Mouse (Mus musculus): ENCODE data around the gene Nrtn. TPM values are rescaled to one million over a fixed set of nuclear protein-coding genes. Genes with fewer than 3 reads are reported as not detected.

Gene Nrtn
- polyA plus RNA-seq, 1 experiment from 2014 or later = 20.6 TPM

DNA sequence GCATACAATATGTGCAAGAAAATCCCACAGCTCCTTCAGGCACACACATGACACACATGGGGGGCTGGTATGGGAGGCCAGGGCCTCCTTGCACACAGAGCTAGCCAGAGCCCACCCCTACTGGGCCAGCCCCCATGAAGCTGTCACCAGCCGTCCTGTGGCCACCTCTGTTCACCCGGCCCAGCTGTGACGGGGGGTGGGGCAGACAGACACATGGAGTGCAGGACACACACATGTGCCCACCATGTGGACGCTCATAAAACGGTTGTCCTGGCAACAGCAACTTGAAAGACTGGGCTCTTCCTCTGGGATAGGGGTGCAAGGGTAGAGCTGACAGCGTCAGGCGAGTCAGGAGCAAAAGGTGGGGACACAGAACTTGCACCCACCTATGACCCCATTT is 1.9 kb upstream of the Nrtn start:
- H3K36me3 ChIP-seq (ENCODE audit: control insufficient read depth, insufficient read depth) = no peaks in the 10 kb centered on the region
- H3K27ac ChIP-seq (ENCODE audit: low read depth, low read length) = no peak overlapping the region
- no peaks in the 10 kb centered on the region for H3K9me3 ChIP-seq (ENCODE audit: control insufficient read depth)
- H3K4me2 ChIP-seq (replicated peaks; ENCODE audit: low read depth) = no peak overlapping the region
- no peak for TF ChIP-seq CTCF (IDR thresholded peaks at IDR 0.05; ENCODE audit: low read depth)
- no peak for ATAC-seq
- H3K9ac ChIP-seq (ENCODE audit: low read depth, low read length) = no peak overlapping the region
- WGBS = 69% methylated on average over 7 of the region's 7 CpGs
- H3K4me1 ChIP-seq (replicated peaks; ENCODE audit: control insufficient read depth, insufficient read depth, low read length) = peaks cover 6% of the 10 kb centered on the region
- 0 out of 2 replicates have a peak, but pooled peaks cover 7% of the 10 kb centered on the region for H3K27me3 ChIP-seq (replicated peaks; ENCODE audit: control insufficient read depth, insufficient read depth, low read length)
- H3K4me3 ChIP-seq (ENCODE audit: low read depth, low read length) = no peak overlapping the region

DNA sequence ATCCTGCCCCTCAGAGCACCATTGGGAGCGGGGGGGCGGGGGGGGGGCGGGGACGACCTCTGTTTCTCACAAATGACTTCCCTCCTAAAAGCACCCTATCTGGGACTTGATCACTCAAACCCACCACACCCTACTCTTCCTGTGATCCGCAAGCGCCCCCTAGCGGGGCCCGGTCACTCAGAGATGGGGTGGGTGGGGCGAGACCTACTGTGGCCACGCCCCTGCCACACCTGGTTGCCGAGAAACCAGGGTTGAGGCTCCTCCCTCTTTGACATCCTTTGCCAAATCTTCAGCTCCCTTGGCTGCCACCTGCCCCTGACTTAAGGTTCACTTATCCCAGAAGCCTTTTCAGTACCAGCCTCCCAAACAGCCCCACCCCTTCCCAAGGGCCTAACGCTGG is 802 bp upstream of the Nrtn start:
- H3K4me2 ChIP-seq (replicated peaks; ENCODE audit: low read depth) = peak overlapping the region; percentile 98
- H3K27me3 ChIP-seq (replicated peaks; ENCODE audit: control insufficient read depth, insufficient read depth, low read length) = 0 out of 2 replicates have a peak, but pooled peaks cover 8% of the 10 kb centered on the region
- no peaks in the 10 kb centered on the region for H3K36me3 ChIP-seq (ENCODE audit: control insufficient read depth, insufficient read depth)
- no peaks in the 10 kb centered on the region for H3K9me3 ChIP-seq (ENCODE audit: control insufficient read depth)
- 6% methylated on average over 12 of the region's 12 CpGs for WGBS
- H3K27ac ChIP-seq (ENCODE audit: low read depth, low read length) = no peak overlapping the region
- no peak overlapping the region for H3K9ac ChIP-seq (ENCODE audit: low read depth, low read length)
- H3K4me1 ChIP-seq (replicated peaks; ENCODE audit: control insufficient read depth, insufficient read depth, low read length) = peaks cover 6% of the 10 kb centered on the region
- peak; percentile 29; the same call in 1 of the 2 replicates for ATAC-seq
- no peak overlapping the region for H3K4me3 ChIP-seq (ENCODE audit: low read depth, low read length)
- peak; percentile 77 for TF ChIP-seq CTCF (IDR thresholded peaks at IDR 0.05; ENCODE audit: low read depth)

GRCm38 (mm10) chr17:56756703-56757399 is 479 bp downstream of the Nrtn start:
- Histone ChIP-seq H3K4me3 (ENCODE audit: low read depth, low read length) (peak overlapping the region; percentile 49), H3K4me1 (replicated peaks; ENCODE audit: control insufficient read depth, insufficient read depth, low read length) (peaks cover 6% of the 10 kb centered on the region), H3K36me3 (ENCODE audit: control insufficient read depth, insufficient read depth) (no peaks in the 10 kb centered on the region; the same call in 1 of the 2 replicates), H3K9me3 (ENCODE audit: control insufficient read depth) (no peaks in the 10 kb centered on the region), H3K27me3 (replicated peaks; ENCODE audit: control insufficient read depth, insufficient read depth, low read length) (peaks cover 8% of the 10 kb centered on the region; the same call in 1 of the 2 replicates), H3K4me2 (replicated peaks; ENCODE audit: low read depth) (peak overlapping the region; percentile 98), H3K9ac (ENCODE audit: low read depth, low read length) (peak overlapping the region; percentile 41), H3K27ac (ENCODE audit: low read depth, low read length) (no peak overlapping the region)
- under 1% methylated on average over 51 of the region's 51 CpGs for WGBS
- TF ChIP-seq CTCF (IDR thresholded peaks at IDR 0.05; ENCODE audit: low read depth) = peak; percentile 75
- ATAC-seq = peak; percentile 7; the same call in 1 of the 2 replicates

DNA sequence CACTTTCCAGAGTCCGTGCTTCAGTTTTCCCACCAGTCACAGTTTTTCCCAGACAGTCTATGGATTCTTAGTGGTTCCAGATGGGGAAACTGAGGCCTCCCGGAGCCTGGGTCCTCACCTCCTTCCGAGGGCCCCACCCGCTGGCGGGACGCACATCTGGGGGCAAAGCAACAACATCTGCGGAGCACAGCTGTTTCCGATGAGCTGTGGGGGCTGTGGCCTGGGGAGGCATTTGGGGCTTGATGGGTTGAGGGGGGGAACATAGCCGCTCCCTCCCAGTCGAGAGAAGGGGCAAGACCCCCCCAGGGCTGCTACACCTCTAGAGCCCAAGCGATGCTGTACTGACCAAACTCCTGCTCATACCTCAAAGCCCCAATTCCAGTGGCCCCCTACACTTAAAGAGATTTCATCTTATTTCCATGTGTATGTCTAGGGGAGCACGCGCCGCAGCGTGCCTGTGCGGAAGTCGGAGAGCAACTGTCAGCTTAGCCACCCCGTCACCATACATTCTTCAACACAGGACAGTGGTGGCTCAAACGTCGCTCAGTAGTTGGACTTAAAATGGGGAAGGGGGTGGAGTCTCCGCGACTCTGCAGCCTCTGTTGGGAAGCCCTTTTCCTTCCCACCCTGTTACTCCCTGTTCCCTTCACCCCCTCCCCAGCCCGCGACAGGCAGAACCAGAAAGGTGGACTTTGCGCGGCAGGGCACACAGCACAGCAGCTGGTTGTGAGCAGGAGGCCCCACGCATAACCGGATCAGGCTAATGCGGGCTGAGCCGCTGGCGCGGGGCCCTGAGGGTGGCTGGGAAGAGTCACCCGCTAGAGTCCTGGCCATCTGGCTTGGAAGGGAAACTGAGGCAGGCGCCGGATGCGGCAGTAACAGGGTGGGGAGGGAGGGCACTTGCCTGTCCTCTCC is 2.8 kb downstream of the Nrtn start:
- peak overlapping the region; percentile 62 for H3K4me2 ChIP-seq (replicated peaks; ENCODE audit: low read depth)
- 20% methylated on average over 36 of the region's 36 CpGs for WGBS

DNA sequence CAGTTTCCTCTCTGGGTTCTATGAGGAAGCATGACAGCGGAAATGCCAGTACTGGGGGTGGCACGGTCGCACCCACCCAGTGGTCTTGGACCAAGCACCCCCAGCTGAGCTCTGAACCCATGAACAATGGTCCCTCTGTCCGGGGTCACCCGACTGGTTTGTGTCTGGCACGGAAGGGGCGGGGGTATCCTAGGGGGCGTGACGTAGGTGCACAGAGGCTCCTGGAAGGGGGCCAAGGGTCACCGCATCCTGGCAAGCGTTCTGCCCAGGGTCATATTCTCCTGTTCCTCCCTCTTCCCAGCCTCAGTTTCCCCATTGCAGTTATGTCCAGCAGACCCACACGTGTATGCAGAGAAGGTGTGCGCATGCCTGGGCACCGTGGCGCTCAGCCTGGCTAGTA is 3.9 kb downstream of the Nrtn start:
- peaks cover 6% of the 10 kb centered on the region for H3K4me1 ChIP-seq (replicated peaks; ENCODE audit: control insufficient read depth, insufficient read depth, low read length)
- ATAC-seq = no peak
- no peak overlapping the region for H3K4me2 ChIP-seq (replicated peaks; ENCODE audit: low read depth)
- no peak overlapping the region for H3K9ac ChIP-seq (ENCODE audit: low read depth, low read length)
- no peak for TF ChIP-seq CTCF (IDR thresholded peaks at IDR 0.05; ENCODE audit: low read depth)
- 33% methylated on average over 15 of the region's 15 CpGs for WGBS
- no peaks in the 10 kb centered on the region for H3K9me3 ChIP-seq (ENCODE audit: control insufficient read depth)
- H3K27me3 ChIP-seq (replicated peaks; ENCODE audit: control insufficient read depth, insufficient read depth, low read length) = peaks cover 8% of the 10 kb centered on the region; the same call in 1 of the 2 replicates
- H3K27ac ChIP-seq (ENCODE audit: low read depth, low read length) = no peak overlapping the region
- no peaks in the 10 kb centered on the region; the same call in 1 of the 2 replicates for H3K36me3 ChIP-seq (ENCODE audit: control insufficient read depth, insufficient read depth)
- no peak overlapping the region for H3K4me3 ChIP-seq (ENCODE audit: low read depth, low read length)

More for the DNA sequence above, 2.8 kb downstream of the Nrtn start:
- Histone ChIP-seq H3K36me3 (ENCODE audit: control insufficient read depth, insufficient read depth) (no peaks in the 10 kb centered on the region; the same call in 1 of the 2 replicates), H3K27ac (ENCODE audit: low read depth, low read length) (no peak overlapping the region), H3K9me3 (ENCODE audit: control insufficient read depth) (no peaks in the 10 kb centered on the region), H3K4me1 (replicated peaks; ENCODE audit: control insufficient read depth, insufficient read depth, low read length) (peaks cover 6% of the 10 kb centered on the region), H3K27me3 (replicated peaks; ENCODE audit: control insufficient read depth, insufficient read depth, low read length) (peaks cover 8% of the 10 kb centered on the region; the same call in 1 of the 2 replicates), H3K4me3 (ENCODE audit: low read depth, low read length) (peak overlapping the region; percentile 20; the same call in 1 of the 2 replicates), H3K9ac (ENCODE audit: low read depth, low read length) (peak overlapping the region; percentile 26; the same call in 1 of the 2 replicates)
- TF ChIP-seq CTCF (IDR thresholded peaks at IDR 0.05; ENCODE audit: low read depth) = no peak
- ATAC-seq = 0 out of 2 replicates have a peak, but pooled peaks have one; percentile 7

All from intestine, postnatal 0 days (tissue).